Mouse (Mus musculus) kidney, adult 8-10 months (tissue): ENCODE results near the gene 4833420G17Rik.
A peak's percentile ranks its signal among the peaks of the same experiment; 100 is the strongest.
"Not testable (repeated sequence)": the region's sequence is repeated elsewhere in the genome, so short reads cannot be mapped to it uniquely, and the experiment has no call there.

Experiments used
- DNase-seq, 2 experiments: peaks; one replicate each; pipeline ENCODE4 v3.0.0; 2022

Gene 4833420G17Rik

DNA sequence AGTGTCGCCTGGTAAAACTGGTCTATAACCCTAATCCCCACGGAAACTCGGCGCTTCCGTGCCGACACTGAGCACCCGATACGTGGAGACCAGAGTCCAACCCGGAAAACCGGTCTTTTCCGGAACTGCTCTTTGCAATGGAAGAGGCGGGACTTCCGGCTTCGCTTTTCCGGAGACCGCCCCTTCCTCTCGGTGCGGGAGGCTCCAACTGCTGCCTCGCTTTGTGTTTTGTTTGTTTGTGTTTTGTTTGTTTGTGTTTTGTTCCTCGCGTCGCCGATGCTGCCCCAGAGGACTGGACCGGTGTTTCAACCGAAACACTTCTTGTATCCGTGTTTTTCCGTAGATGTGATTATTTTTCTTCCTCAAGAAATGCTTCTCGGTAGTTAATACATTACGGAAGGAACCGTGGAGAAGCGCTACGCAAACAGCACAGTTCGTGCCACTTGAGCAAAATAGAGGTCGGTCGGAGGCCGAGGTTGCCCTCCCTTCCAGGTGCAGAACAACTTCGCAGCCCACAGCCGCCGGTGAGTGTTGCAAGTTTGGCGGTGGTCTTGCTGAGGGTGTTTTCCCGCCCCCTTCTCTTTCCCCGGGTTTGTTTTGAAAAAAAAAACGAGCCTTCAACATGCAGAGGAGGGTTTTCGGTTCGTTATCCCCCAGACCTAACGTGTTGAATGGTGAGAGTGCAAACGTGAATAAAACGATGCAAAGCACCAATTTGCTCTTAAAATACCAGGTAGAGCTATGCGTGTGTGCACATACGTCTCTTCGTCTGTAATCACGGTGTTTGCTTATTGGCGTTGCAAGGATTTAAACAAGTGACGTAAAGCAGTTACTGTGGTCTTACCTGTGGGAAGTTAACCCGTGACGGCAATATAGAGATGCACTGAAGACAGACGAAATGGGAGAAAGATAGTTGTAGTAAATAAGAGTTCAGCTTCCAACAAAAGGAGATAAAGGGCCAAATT is at the start of gene 4833420G17Rik:
Gene 4833420G17Rik (plus strand): TSS at position 173 of the 965 bp plus-strand sequence.
- peak; percentile 88 to 90 for DNase-seq

- no peak for DNase-seq
Measured at GRCm38 (mm10) chr13:119413026-119413425, 49.5 kb upstream of the 4833420G17Rik start.

DNA sequence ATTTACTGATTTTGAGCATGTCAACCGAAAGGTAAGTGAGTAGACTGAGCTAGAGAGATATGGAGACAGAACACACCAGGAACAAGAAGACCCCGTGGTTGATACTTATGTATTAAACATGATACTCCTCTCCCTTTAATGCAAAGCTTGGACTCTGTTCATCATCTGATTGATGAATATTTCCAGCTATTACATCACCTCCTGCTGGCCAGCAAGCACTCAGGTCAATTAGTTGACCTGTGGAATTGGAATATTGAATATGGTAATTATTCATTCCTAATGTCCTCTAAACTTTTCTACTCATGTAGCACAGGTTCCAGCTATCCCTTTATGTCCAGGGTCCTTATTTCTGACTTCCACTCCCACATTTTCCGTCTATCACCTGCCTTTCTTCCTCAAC is 44.1 kb upstream of the 4833420G17Rik start:
- no peak for DNase-seq

DNA sequence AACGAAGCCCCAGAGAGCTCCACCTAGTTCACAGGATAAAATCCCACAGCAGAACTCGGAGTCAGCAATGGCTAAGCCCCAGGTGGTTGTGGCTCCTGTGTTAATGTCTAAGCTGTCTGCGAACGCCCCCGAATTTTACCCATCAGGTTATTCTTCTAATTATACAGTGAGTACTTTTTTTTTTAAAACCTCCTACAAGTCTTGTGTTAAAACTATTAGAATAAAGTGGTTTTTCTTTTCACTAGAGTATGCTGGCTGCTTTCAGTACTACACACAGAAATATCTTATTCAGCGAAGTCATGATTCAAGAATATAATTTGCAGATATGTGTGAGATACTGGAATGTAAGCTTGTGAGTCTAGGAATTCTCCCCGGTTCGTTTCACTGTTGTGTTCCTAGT is 32.4 kb upstream of the 4833420G17Rik start:
- peak in 1 of 2 experiments; percentile 42 for DNase-seq

GRCm38 (mm10) chr13:119432041-119432440 is 30.5 kb upstream of the 4833420G17Rik start:
- DNase-seq, result no peak

DNA sequence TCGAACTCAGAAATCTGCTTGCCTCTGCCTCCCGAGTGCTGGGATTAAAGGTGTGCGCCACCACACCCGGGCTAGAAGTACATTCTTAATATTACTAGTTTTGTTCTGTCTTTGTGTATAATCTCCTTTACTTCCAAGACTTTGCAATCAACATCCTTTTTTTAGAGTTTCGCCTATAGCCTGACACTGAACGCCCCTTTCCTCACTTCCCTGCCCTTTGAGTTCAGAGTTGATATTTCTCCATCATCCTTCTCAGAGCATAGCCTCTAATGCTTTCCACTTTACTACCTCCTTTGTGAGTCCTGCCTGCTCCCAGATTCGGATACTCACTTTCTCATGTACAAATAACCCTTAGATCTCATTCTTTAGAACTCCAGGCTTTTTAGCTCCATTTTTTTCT is 28.2 kb upstream of the 4833420G17Rik start:
- no peak for DNase-seq

DNA sequence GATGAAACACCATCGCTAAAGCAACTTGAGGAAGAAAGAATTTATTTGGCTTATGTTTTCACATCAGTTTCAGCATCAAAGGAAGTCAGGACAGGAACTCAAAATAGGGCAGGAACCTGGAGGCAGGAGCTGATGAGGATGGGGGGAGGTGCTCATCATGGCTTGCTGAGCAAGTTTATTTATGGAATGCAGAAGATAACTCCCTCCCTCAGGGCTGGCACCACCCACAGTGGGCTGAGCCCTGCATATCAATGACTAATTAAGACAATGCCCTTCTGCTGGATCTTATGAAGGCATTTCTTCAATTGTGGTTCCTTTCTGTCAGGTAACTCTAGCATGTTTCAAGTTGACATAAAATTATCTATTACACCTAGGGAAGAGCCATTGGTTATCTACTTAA is 20.3 kb upstream of the 4833420G17Rik start:
- DNase-seq, result no peak

DNA sequence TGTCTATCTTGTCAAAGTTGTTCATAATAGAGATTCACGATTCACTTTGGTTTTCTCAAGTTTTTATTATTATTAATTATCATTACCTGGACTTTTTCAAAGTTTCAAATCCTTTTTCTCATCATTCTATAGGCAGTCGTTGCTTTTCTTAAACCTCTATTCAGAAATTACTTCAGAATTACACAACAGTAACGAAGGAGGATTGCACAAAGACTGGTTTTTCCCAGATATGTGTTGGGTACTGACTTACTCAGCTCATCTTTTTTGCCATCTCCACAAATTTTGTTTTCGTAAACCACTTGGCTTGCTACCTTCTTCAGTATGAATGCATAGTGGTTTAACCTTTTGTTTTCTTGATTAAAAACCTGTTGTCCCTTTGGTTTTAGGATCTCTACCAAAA is 9.0 kb upstream of the 4833420G17Rik start:
- DNase-seq, result no peak

DNA sequence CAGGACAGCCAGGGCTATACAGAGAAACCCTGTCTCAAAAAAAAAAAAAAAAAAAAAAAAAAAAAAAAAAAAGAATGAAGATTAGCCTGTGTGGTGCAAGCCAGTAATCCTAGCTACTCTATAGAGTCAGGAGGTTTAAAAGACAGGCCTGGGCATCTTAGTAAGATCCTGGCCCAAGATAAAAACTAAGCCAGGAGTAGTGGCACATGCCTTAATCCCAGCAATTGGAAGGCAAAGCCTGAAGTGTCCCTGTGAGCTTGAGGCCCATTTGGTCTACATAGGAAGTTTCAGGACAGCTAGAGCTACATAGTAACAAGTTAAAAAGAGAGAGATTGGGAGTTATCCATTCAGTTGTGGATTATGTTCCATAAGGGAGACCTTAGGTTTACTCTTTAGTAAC is 7.5 kb upstream of the 4833420G17Rik start:
- DNase-seq, result no peak

- DNase-seq, result no peak
Measured at GRCm38 (mm10) chr13:119456342-119456741, 6.2 kb upstream of the 4833420G17Rik start.

DNA sequence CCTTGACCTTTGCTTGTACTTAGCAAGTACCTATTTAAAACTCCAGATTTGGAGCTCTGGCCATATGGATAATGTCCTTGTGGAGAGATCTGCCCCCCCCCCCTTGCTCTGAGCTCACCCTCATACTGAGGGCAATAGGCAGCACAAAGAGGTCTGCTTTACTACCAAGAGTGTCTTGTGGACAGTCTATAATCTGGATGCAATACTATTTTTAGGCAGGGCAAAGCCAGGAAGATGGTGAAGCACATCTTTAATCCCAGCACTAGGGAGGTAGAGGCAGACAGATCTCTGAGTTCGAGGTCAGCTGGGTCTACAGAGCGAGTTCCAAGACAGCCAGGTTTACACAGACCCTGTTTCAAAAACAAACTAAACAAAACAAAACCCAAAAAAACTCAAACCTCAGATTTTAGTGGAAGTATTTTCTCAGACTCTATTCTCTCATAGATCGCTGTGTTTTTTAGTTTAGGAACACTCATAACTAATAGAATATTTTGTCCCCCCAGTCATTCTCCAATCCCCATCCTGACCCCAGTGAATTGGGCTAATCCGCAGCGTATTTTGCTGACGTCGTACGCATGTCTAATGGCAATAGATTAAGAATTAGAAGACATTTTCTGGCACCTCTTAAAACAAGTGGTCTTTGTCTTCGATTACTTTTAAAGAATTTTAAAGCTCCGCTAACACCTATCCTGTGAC is 520 bp upstream of the 4833420G17Rik start:
- DNase-seq, result no peak

GRCm38 (mm10) chr13:119476631-119477030 is 14.1 kb downstream of the 4833420G17Rik start:
- DNase-seq, result no peak

GRCm38 (mm10) chr13:119477789-119478188 is 15.2 kb downstream of the 4833420G17Rik start:
- no peak for DNase-seq

GRCm38 (mm10) chr13:119487354-119487753 is 24.8 kb downstream of the 4833420G17Rik start:
- DNase-seq, result no peak

DNA sequence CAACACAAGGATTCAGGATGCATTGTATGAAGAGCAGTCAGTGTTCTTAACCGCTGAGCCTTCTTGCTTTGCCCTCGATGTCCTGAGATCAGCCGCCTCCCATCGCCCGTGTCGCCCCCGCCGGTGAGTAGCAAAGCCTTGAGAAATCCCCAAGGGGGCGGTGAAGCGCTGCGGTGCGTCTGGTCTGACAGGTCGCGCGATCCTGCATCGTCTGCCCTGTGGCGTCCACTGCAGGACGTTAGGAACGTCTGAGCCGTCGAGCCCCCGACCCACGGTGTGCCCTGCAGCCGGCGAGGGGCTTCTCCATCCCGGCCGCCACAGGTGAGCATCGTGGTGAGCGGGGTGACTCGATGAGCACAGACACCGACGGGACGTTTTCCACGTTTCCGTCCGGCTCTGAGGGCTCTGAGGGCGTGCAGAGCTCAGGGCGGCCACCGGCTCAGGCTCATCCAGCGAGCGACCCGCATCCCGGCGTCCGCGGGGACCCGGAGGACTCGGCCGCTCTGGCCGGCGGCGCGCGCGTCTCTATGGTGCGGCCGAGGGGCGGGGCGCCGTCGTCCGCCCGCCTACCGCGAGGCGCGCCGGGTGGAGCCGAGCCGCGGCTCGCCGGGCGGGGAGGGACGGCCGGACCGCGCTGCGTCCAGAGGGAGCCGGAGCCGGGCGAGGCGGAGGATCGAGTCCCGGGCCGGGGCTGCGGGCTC is 25.5 kb downstream of the 4833420G17Rik start, which contains the start of the genes Tmem267 and 3110070M22Rik:
Gene Tmem267 (plus strand): TSS at position 160 of the 701 bp plus-strand sequence.
Gene 3110070M22Rik (minus strand): TSS at position 504 of the 701 bp plus-strand sequence.
- peak; percentile 73 to 76 for DNase-seq

- DNase-seq, result not testable (repeated sequence)
Measured at GRCm38 (mm10) chr13:119492083-119492482, 29.5 kb downstream of the 4833420G17Rik start.

DNA sequence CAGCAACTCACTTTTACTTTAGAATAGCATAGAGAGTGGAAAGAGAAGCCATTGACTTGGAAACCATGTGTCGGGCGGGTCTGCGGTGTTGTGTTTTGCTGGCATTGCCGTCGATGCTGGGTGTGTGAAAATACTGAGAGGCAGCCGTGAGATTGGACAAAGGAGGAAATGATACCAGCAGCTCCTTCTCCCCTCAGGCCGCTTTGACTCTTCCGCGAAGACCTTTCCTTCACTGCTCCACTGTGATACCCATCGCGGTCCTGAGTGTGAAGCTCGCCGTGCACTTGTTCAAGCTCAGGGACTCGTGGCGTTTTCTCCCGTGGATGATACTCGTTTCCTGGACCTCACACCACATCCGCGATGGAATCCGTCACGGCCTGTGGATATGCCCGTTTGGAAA is 32.4 kb downstream of the 4833420G17Rik start:
- not testable (repeated sequence) for DNase-seq
